ENCODE assay signal across 10 mouse cellular contexts in the genomic region with DNA sequence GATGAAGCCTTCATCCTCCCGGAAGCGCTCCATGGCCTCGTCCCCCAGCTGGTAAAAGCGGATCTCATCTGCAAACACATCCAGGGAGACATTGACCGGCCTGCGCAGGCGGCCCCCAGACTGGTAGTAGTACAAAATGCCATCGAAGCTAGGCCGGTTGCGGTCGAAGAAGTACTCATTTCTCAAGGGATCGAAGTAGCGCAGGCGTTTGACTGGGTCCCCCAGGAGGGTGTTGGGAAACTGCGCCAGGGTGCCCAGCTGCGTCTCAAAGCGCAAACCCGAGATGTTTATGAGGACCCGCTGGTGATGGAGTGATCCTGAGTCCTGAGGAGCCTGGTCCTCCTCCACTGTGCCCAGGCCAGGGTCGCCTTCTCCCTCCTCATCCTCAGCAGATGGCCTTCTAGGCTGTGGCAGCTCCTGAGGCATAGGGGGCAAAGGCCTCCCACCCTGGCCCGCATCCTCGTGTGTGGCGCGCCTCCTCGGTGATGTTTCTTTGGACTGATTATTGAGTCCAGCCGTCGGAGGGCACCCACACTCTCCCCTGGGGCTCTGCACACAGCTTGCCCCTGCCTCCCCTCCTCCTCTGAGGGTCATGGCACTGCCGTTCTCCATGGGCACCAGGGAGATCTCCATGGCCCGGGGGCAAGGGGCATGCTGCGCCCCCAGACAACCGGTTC. TPM values are rescaled to one million over a fixed set of nuclear protein-coding genes. Genes with fewer than 3 reads are reported as not detected.
A peak's percentile ranks its signal among the peaks of the same experiment; 100 is the strongest.
DNase-seq lines count a peak whose midpoint lies in the region; ATAC-seq and TF ChIP-seq lines count a peak whose summit lies in the region.
"Had no signal": no experiment of that assay in that cellular context is flagged by ENCODE, and none has a peak within 500 bp of the region (broad histone marks: within the 10 kb centered on the region; RNA-seq: fewer than 3 reads in every experiment).

No protein-coding gene starts in this region.

- H3K27me3 ChIP-seq in forebrain, embryonic 12.5 days, result peaks cover 27% of the 10 kb centered on the region
- no peaks in the 10 kb centered on the region for H3K27me3 ChIP-seq in intestine, postnatal 0 days (replicated peaks; ENCODE audit: control insufficient read depth, insufficient read depth, low read length)

- DNase-seq in layer of hippocampus, adult 2 months (ENCODE audit: low spot score in 2 of 2), result no peak
- DNase-seq in layer of hippocampus, adult 11-12 months (ENCODE audit: low spot score), result no peak
- DNase-seq in thymus, postnatal 10 days (ENCODE audit: low spot score in 2 of 2), result no peak
- DNase-seq in layer of hippocampus, postnatal 36 days, result no peak
- no peak for DNase-seq in natural killer cell, adult 2 months (ENCODE audit: low spot score in 2 of 2)
- DNase-seq: cerebellum, adult 9-10 months; thymus, postnatal 4 days had no signal

- H3K9ac ChIP-seq in forebrain, embryonic 12.5 days, result peak overlapping the region; percentile 18
- peak overlapping the region; percentile 1; the same call in 1 of the 2 replicates for H3K9ac ChIP-seq in intestine, postnatal 0 days (ENCODE audit: low read depth, low read length)

- no peak for TF ChIP-seq CTCF in layer of hippocampus, adult 2 months (conservative IDR thresholded peaks at IDR 0.05)
- no peak for TF ChIP-seq CTCF in intestine, postnatal 0 days (IDR thresholded peaks at IDR 0.05; ENCODE audit: low read depth)
- TF ChIP-seq CTCF in olfactory bulb, adult 2 months (IDR thresholded peaks at IDR 0.05; ENCODE audit: insufficient read depth, low read depth, low read length), result no peak

- no peaks in the 10 kb centered on the region for H3K9me3 ChIP-seq in forebrain, embryonic 12.5 days
- H3K9me3 ChIP-seq in intestine, postnatal 0 days (ENCODE audit: control insufficient read depth), result no peaks in the 10 kb centered on the region

- H3K4me2 ChIP-seq in forebrain, embryonic 12.5 days, result peak overlapping the region; percentile 46
- H3K4me2 ChIP-seq in intestine, postnatal 0 days (replicated peaks; ENCODE audit: low read depth), result peak overlapping the region; percentile 56

- no peaks in the 10 kb centered on the region for H3K36me3 ChIP-seq in forebrain, embryonic 12.5 days (replicated peaks)
- H3K36me3 ChIP-seq in intestine, postnatal 0 days (ENCODE audit: control insufficient read depth, insufficient read depth), result no peaks in the 10 kb centered on the region

- TF ChIP-seq POLR2A in olfactory bulb, adult 2 months (IDR thresholded peaks at IDR 0.05; ENCODE audit: insufficient read depth, low read depth, low read length), result no peak

- peaks cover 28% of the 10 kb centered on the region for H3K4me1 ChIP-seq in forebrain, embryonic 12.5 days
- H3K4me1 ChIP-seq in intestine, postnatal 0 days (replicated peaks; ENCODE audit: control insufficient read depth, insufficient read depth, low read length), result no peaks in the 10 kb centered on the region
- peaks cover 28% of the 10 kb centered on the region for H3K4me1 ChIP-seq in olfactory bulb, adult 2 months (ENCODE audit: control insufficient read depth, insufficient read depth, low read length)

- ATAC-seq in forebrain, embryonic 12.5 days (ENCODE audit: low FRiP score), result peak; percentile 30; the same call in 1 of the 2 replicates
- no peak for ATAC-seq in intestine, postnatal 0 days

- WGBS in forebrain, embryonic 12.5 days, result 10% methylated on average over 31 of the region's 31 CpGs
- WGBS in intestine, postnatal 0 days, result 27% methylated on average over 30 of the region's 31 CpGs
- 20% methylated on average over 31 of the region's 31 CpGs for WGBS in olfactory bulb, adult 2 months

- H3K27ac ChIP-seq in layer of hippocampus, adult 2 months, result no peak overlapping the region
- H3K27ac ChIP-seq in forebrain, embryonic 12.5 days, result peak overlapping the region; percentile 60; the same call in 1 of the 2 replicates
- H3K27ac ChIP-seq in intestine, postnatal 0 days (ENCODE audit: low read depth, low read length), result no peak overlapping the region
- H3K27ac ChIP-seq in olfactory bulb, adult 2 months (ENCODE audit: insufficient read depth, low read depth, low read length), result peak overlapping the region; percentile 22

- H3K4me3 ChIP-seq in layer of hippocampus, adult 2 months, result peak overlapping the region; percentile 11; the same call in 1 of the 2 replicates
- H3K4me3 ChIP-seq in forebrain, embryonic 12.5 days (replicated peaks), result peak overlapping the region; percentile 25
- peak overlapping the region; percentile 9; the same call in 1 of the 2 replicates for H3K4me3 ChIP-seq in intestine, postnatal 0 days (ENCODE audit: low read depth, low read length)
- peak overlapping the region; percentile 40 for H3K4me3 ChIP-seq in olfactory bulb, adult 2 months (ENCODE audit: insufficient read depth, low read depth, low read length)

RNA-seq across cellular contexts. Expression of a gene that starts 0.5 kb away (rescaled TPM):
- total RNA-seq in layer of hippocampus, adult 2 months (2021), result 1 to 10 TPM; 1.5 to 1.6 TPM
- 1.6 and 2.0 TPM in 2 replicates for polyA plus RNA-seq in forebrain, embryonic 12.5 days (2016; fragmentation: Nextera tagmentation; extraction: Ambion mirVana)
- polyA plus RNA-seq in intestine, postnatal 0 days (2015; fragmentation: Nextera tagmentation; extraction: Ambion mirVana), result 1.6 and 2.4 TPM in 2 replicates
- not detected in 2 replicates for polyA plus RNA-seq in olfactory bulb, adult 2 months (2012; ENCODE audit: insufficient read depth, insufficient read length, low replicate concordance, missing spikeins)
- 1 to 10 TPM; 1.3 to 1.6 TPM for total RNA-seq in layer of hippocampus, postnatal 36 days (2021)

Comparison
In these comparisons a context has a peak if more than half of its experiments do, and no peak if none do; other contexts are left out.
1. H3K27ac ChIP-seq: peak in forebrain, embryonic 12.5 days (single experiment) and olfactory bulb, adult 2 months (single experiment); none in layer of hippocampus, adult 2 months (single experiment) and intestine, postnatal 0 days (single experiment).
2. Peak in every context shown above with its lines, with median percentiles within 50 percentile points of each other: H3K4me3 ChIP-seq.